Mouse (Mus musculus): ENCODE data around the gene Apol7a.

DNA sequence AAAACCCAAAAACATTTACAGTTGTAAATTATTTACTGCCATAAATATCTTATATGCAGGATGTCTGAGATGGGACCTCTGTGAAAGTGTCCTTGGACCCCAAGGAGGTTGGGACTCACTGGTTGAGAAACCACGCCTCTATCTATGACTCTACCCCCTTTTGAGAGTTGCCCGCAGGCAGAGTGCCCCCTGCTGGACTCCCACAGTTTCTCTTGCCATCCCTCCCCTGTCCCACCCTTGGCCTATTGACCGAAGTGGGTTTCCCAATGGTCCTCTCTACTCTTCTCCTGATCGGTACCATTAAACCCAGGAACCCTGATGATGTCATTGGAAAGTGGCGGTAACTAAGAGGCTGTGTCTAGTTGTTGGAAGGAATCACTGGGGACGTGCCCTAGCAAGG, 56.9 kb downstream of the Apol7a start:
- TF ChIP-seq CTCF (IDR thresholded peaks at IDR 0.05; ENCODE audit: borderline replicate concordance, extremely low read depth, insufficient read depth, insufficient read length) (no peak), POLR2A (IDR thresholded peaks at IDR 0.05; ENCODE audit: borderline replicate concordance, extremely low read depth, insufficient read depth, insufficient read length, poor library complexity, severe bottlenecking) (no peak)

Measured in brain, embryonic 14.5 days (tissue).